Mouse (Mus musculus) neural tube, embryonic 12.5 days (tissue): ENCODE measurements around the gene Exosc5. TPM values are rescaled to one million over a fixed set of nuclear protein-coding genes. Genes with fewer than 3 reads are reported as not detected.

Experiments used
- ATAC-seq: fragments of 200-750 bp; cut with Nextera tagmentation; 2 replicates; pipeline ENCODE4 v1.8.0; 2017; ENCODE audit warnings: low read depth, mild to moderate bottlenecking, moderate TSS enrichment, moderate library complexity; ENCODE audit not compliant: low FRiP score
- H3K27ac ChIP-seq: fragments of 300-500 bp; sonication (generic); 2 replicates; pipeline ENCODE4 v1.5.1; 2016
- H3K27me3 ChIP-seq: fragments of 300-500 bp; sonication (generic); replicated peaks from 2 replicates; pipeline ENCODE4 v1.6.1; 2016; ENCODE audit warnings: mild to moderate bottlenecking
- H3K36me3 ChIP-seq: fragments of 300-500 bp; sonication (generic); 2 replicates; pipeline ENCODE4 v1.6.1; 2016; ENCODE audit warnings: mild to moderate bottlenecking
- H3K4me1 ChIP-seq: fragments of 300-500 bp; sonication (generic); 2 replicates; pipeline ENCODE4 v1.6.1; 2016
- H3K4me2 ChIP-seq: fragments of 300-500 bp; sonication (generic); replicated peaks from 2 replicates; pipeline ENCODE4 v1.6.1; 2016; ENCODE audit warnings: mild to moderate bottlenecking
- H3K4me3 ChIP-seq: fragments of 300-500 bp; sonication (generic); 2 replicates; pipeline ENCODE4 v1.5.1; 2016
- H3K9ac ChIP-seq: fragments of 300-500 bp; sonication (generic); 2 replicates; pipeline ENCODE4 v1.6.1; 2016; ENCODE audit warnings: mild to moderate bottlenecking
- H3K9me3 ChIP-seq: fragments of 300-500 bp; sonication (generic); 2 replicates; pipeline ENCODE4 v1.6.1; 2016; ENCODE audit warnings: mild to moderate bottlenecking
- WGBS: fragments of 180-500 bp; shearing (Covaris S2); methylation state at CpG from one replicate; pipeline ENCODE4 v1.1.7; 2016; 5-methylcytosine and 5-hydroxymethylcytosine counted together
- polyA plus RNA-seq: library from polyadenylated mRNA; unstranded; fragments of >200 nt; fragmentation: Nextera tagmentation; extraction: Ambion mirVana; gene quantifications from 2 replicates; pipeline ENCODE4 v1.2.1, GENCODE M21; 2016

Exosc5 gene
- polyA plus RNA-seq, 1 experiment from 2014 or later: 55.2 TPM

- H3K27ac ChIP-seq: no peak overlapping the region
- H3K4me3 ChIP-seq: no peak overlapping the region
- no peaks in the 10 kb centered on the region for H3K27me3 ChIP-seq
- no peak overlapping the region for H3K4me2 ChIP-seq
- peaks cover 6% of the 10 kb centered on the region for H3K36me3 ChIP-seq
- WGBS: 87% methylated on average over 4 of the region's 4 CpGs
- ATAC-seq: no peak
- H3K9me3 ChIP-seq: no peaks in the 10 kb centered on the region
- H3K4me1 ChIP-seq: no peaks in the 10 kb centered on the region
- no peak overlapping the region for H3K9ac ChIP-seq
Observed at GRCm38 (mm10) chr7:25644631-25645030, 14.3 kb upstream of the Exosc5 start.

GRCm38 (mm10) chr7:25645074-25645473 is 13.9 kb upstream of the Exosc5 start:
- Histone ChIP-seq H3K36me3 (peaks cover 6% of the 10 kb centered on the region), H3K4me3 (no peak overlapping the region), H3K9me3 (no peaks in the 10 kb centered on the region), H3K27ac (no peak overlapping the region), H3K9ac (no peak overlapping the region), H3K4me2 (no peak overlapping the region), H3K27me3 (no peaks in the 10 kb centered on the region), H3K4me1 (no peaks in the 10 kb centered on the region)
- 64% methylated on average over 14 of the region's 14 CpGs for WGBS
- ATAC-seq: no peak

GRCm38 (mm10) chr7:25647574-25648123 is 11.3 kb upstream of the Exosc5 start:
- no peaks in the 10 kb centered on the region for H3K4me1 ChIP-seq
- ATAC-seq: no peak
- H3K9me3 ChIP-seq: no peaks in the 10 kb centered on the region
- 59% methylated on average over 5 of the region's 5 CpGs for WGBS
- H3K4me3 ChIP-seq: no peak overlapping the region
- H3K27ac ChIP-seq: no peak overlapping the region
- H3K36me3 ChIP-seq: no peaks in the 10 kb centered on the region; the same call in 1 of the 2 replicates
- no peaks in the 10 kb centered on the region for H3K27me3 ChIP-seq
- no peak overlapping the region for H3K9ac ChIP-seq
- no peak overlapping the region for H3K4me2 ChIP-seq

- H3K4me3 ChIP-seq: no peak overlapping the region
- no peaks in the 10 kb centered on the region for H3K27me3 ChIP-seq
- no peaks in the 10 kb centered on the region; the same call in 1 of the 2 replicates for H3K36me3 ChIP-seq
- no peak overlapping the region for H3K9ac ChIP-seq
- H3K4me2 ChIP-seq: no peak overlapping the region
- no peaks in the 10 kb centered on the region for H3K4me1 ChIP-seq
- no peak for ATAC-seq
- H3K9me3 ChIP-seq: no peaks in the 10 kb centered on the region
- 86% methylated on average over 5 of the region's 5 CpGs for WGBS
- no peak overlapping the region for H3K27ac ChIP-seq
Observed at GRCm38 (mm10) chr7:25649839-25650238, 9.1 kb upstream of the Exosc5 start.

- no peak overlapping the region for H3K27ac ChIP-seq
- no peaks in the 10 kb centered on the region for H3K27me3 ChIP-seq
- no peak overlapping the region for H3K4me2 ChIP-seq
- no peaks in the 10 kb centered on the region for H3K9me3 ChIP-seq
- no peak for ATAC-seq
- no peak overlapping the region for H3K4me3 ChIP-seq
- H3K36me3 ChIP-seq: no peaks in the 10 kb centered on the region; the same call in 1 of the 2 replicates
- 88% methylated on average over 8 of the region's 8 CpGs for WGBS
- H3K9ac ChIP-seq: no peak overlapping the region
- H3K4me1 ChIP-seq: no peaks in the 10 kb centered on the region
Observed at GRCm38 (mm10) chr7:25651281-25651680, 7.7 kb upstream of the Exosc5 start.

- H3K27me3 ChIP-seq: no peaks in the 10 kb centered on the region
- H3K4me2 ChIP-seq: no peak overlapping the region
- no peak overlapping the region for H3K4me3 ChIP-seq
- WGBS: 92% methylated on average over 12 of the region's 12 CpGs
- peaks cover under 1% of the 10 kb centered on the region; the same call in 1 of the 2 replicates for H3K4me1 ChIP-seq
- no peak overlapping the region for H3K9ac ChIP-seq
- no peak overlapping the region for H3K27ac ChIP-seq
- ATAC-seq: no peak
- H3K9me3 ChIP-seq: no peaks in the 10 kb centered on the region
- H3K36me3 ChIP-seq: no peaks in the 10 kb centered on the region; the same call in 1 of the 2 replicates
Observed at GRCm38 (mm10) chr7:25652244-25652759, 6.7 kb upstream of the Exosc5 start.

GRCm38 (mm10) chr7:25655601-25656428 is 3.1 kb upstream of the Exosc5 start:
- H3K27me3 ChIP-seq: no peaks in the 10 kb centered on the region
- H3K36me3 ChIP-seq: no peaks in the 10 kb centered on the region
- no peak overlapping the region for H3K4me2 ChIP-seq
- H3K4me3 ChIP-seq: no peak overlapping the region
- H3K9me3 ChIP-seq: no peaks in the 10 kb centered on the region
- H3K9ac ChIP-seq: no peak overlapping the region
- H3K4me1 ChIP-seq: peaks cover 9% of the 10 kb centered on the region; the same call in 1 of the 2 replicates
- WGBS: 78% methylated on average over 11 of the region's 11 CpGs
- no peak overlapping the region for H3K27ac ChIP-seq
- no peak for ATAC-seq

- Histone ChIP-seq H3K27me3 (no peaks in the 10 kb centered on the region), H3K9me3 (no peaks in the 10 kb centered on the region), H3K27ac (no peak overlapping the region), H3K36me3 (peaks cover 6% of the 10 kb centered on the region; the same call in 1 of the 2 replicates), H3K4me1 (peaks cover 9% of the 10 kb centered on the region; the same call in 1 of the 2 replicates), H3K4me3 (peak overlapping the region; percentile 65), H3K4me2 (peak overlapping the region; percentile 82), H3K9ac (peak overlapping the region; percentile 58)
- WGBS: 43% methylated on average over 10 of the region's 10 CpGs
- no peak for ATAC-seq
Observed at GRCm38 (mm10) chr7:25657785-25658184, 1.2 kb upstream of the Exosc5 start.

- 96% methylated on average over 8 of the region's 8 CpGs for WGBS
- Histone ChIP-seq H3K36me3 (peaks cover 54% of the 10 kb centered on the region), H3K9ac (no peak overlapping the region), H3K9me3 (no peaks in the 10 kb centered on the region), H3K27me3 (no peaks in the 10 kb centered on the region), H3K27ac (no peak overlapping the region), H3K4me1 (no peaks in the 10 kb centered on the region), H3K4me3 (no peak overlapping the region), H3K4me2 (no peak overlapping the region)
- no peak for ATAC-seq
Observed at GRCm38 (mm10) chr7:25666381-25666780, 7.4 kb downstream of the Exosc5 start.

- H3K9me3 ChIP-seq: no peaks in the 10 kb centered on the region
- WGBS: 87% methylated on average over 10 of the region's 10 CpGs
- no peak for ATAC-seq
- no peak overlapping the region for H3K4me2 ChIP-seq
- peaks cover 16% of the 10 kb centered on the region for H3K27me3 ChIP-seq
- H3K4me3 ChIP-seq: no peak overlapping the region
- no peaks in the 10 kb centered on the region for H3K4me1 ChIP-seq
- no peak overlapping the region for H3K9ac ChIP-seq
- peaks cover 38% of the 10 kb centered on the region for H3K36me3 ChIP-seq
- H3K27ac ChIP-seq: no peak overlapping the region
Observed at GRCm38 (mm10) chr7:25669158-25669557, 10.2 kb downstream of the Exosc5 start.

GRCm38 (mm10) chr7:25669631-25670030 is 10.7 kb downstream of the Exosc5 start:
- H3K9me3 ChIP-seq: no peaks in the 10 kb centered on the region
- H3K27me3 ChIP-seq: peaks cover 21% of the 10 kb centered on the region
- H3K4me1 ChIP-seq: no peaks in the 10 kb centered on the region
- ATAC-seq: no peak
- no peak overlapping the region for H3K27ac ChIP-seq
- no peak overlapping the region for H3K4me2 ChIP-seq
- no peak overlapping the region for H3K9ac ChIP-seq
- WGBS: 81% methylated on average over 9 of the region's 9 CpGs
- no peak overlapping the region for H3K4me3 ChIP-seq
- peaks cover 35% of the 10 kb centered on the region for H3K36me3 ChIP-seq

GRCm38 (mm10) chr7:25670096-25670495 is 11.1 kb downstream of the Exosc5 start:
- Histone ChIP-seq H3K36me3 (peaks cover 32% of the 10 kb centered on the region), H3K27me3 (peaks cover 25% of the 10 kb centered on the region), H3K4me3 (no peak overlapping the region), H3K4me1 (no peaks in the 10 kb centered on the region), H3K9me3 (no peaks in the 10 kb centered on the region), H3K27ac (no peak overlapping the region), H3K9ac (no peak overlapping the region), H3K4me2 (no peak overlapping the region)
- WGBS: 90% methylated on average over 4 of the region's 4 CpGs
- ATAC-seq: no peak
